Mouse (Mus musculus): ENCODE results near the gene Tmem238.

- TF ChIP-seq CTCF (IDR thresholded peaks at IDR 0.05; ENCODE audit: low read depth) (no peak), EP300 (optimal IDR thresholded peaks at IDR 0.05) (no peak)
Observed at GRCm38 (mm10) chr7:4830476-4830875, 41.0 kb upstream of the Tmem238 start.

Data from stomach, postnatal 0 days (tissue).